Mouse (Mus musculus) G1E (cell line): ENCODE measurements around the gene Cadm4. TPM values are rescaled to one million over a fixed set of nuclear protein-coding genes. Genes with fewer than 3 reads are reported as not detected.

Experiments used
- ATAC-seq: 2 replicates; pipeline ENCODE4 v1.8.0; 2016; ENCODE audit warnings: mild to moderate bottlenecking; ENCODE audit not compliant: insufficient number of reproducible peaks, poor library complexity, low FRiP score, severe bottlenecking; ENCODE audit errors: extremely low read depth
- DNase-seq: peaks from one replicate; pipeline ENCODE4 v3.0.0; 2012; ENCODE audit warnings: low spot score
- H3K27me3 ChIP-seq: 2 replicates; pipeline ENCODE4 v1.6.1; 2012; ENCODE audit warnings: mild to moderate bottlenecking, low read length, inconsistent platforms; ENCODE audit not compliant: insufficient read depth
- H3K36me3 ChIP-seq: replicated peaks from 2 replicates; pipeline ENCODE3; 2012; ENCODE audit warnings: mild to moderate bottlenecking, inconsistent platforms
- H3K4me1 ChIP-seq: 2 replicates; pipeline ENCODE4 v1.6.1; 2012; ENCODE audit warnings: low read depth, low read length, inconsistent platforms, mixed read lengths; ENCODE audit not compliant: insufficient read depth
- H3K4me3 ChIP-seq: 2 replicates; pipeline ENCODE4 v1.5.1; 2012; ENCODE audit warnings: low read depth, mild to moderate bottlenecking, inconsistent platforms, low read length, moderate library complexity, mixed read lengths
- H3K9me3 ChIP-seq: replicated peaks from 2 replicates; pipeline ENCODE4 v1.6.1; 2012; ENCODE audit warnings: inconsistent platforms
- CTCF ChIP-seq: IDR thresholded peaks from 2 replicates; pipeline ENCODE4 v1.5.1; 2012; ENCODE audit warnings: low read depth, low read length, inconsistent platforms, mixed read lengths
- GATA1 ChIP-seq: IDR thresholded peaks from 2 replicates; pipeline ENCODE4 v1.6.1; 2012; ENCODE audit warnings: borderline replicate concordance, low read length, inconsistent platforms, mixed read lengths
- GATA2 ChIP-seq: IDR thresholded peaks from 2 replicates; pipeline ENCODE4 v1.6.1; 2012; ENCODE audit warnings: low read depth, low read length, inconsistent platforms, borderline replicate concordance
- POLR2AphosphoS5 ChIP-seq: IDR thresholded peaks from 2 replicates; pipeline ENCODE4 v1.6.1; 2012; ENCODE audit warnings: low read depth, low read length, inconsistent platforms; ENCODE audit not compliant: insufficient replicate concordance
- TAL1 ChIP-seq: conservative IDR thresholded peaks from 2 replicates; pipeline ENCODE4 v1.6.1; 2012; ENCODE audit warnings: low read depth, low read length, inconsistent platforms, mixed read lengths
- polyA plus RNA-seq: library from polyadenylated mRNA; stranded (reverse); fragments of >175 nt; gene quantifications from 2 replicates; pipeline ENCODE4 v1.2.3, GENCODE M21; 2012
- total RNA-seq, 2 experiments: library from RNA; stranded (forward) in 1 of 2; stranded (reverse) in 1 of 2; fragments of 200-1000 nt in 1 of 2; fragments of >200 nt in 1 of 2; fragmentation: Nextera tagmentation in 1 of 2; gene quantifications; 2 replicates each; pipeline ENCODE4 v1.2.3; 2014 to 2017

Gene Cadm4
- total RNA-seq (2014; fragmentation: Nextera tagmentation): not detected in 2 replicates
- total RNA-seq (2017): 0.06 TPM in 1 of 2 replicates, not detected in the other
- polyA plus RNA-seq: 0.02 and 0.16 TPM in 2 replicates

DNA sequence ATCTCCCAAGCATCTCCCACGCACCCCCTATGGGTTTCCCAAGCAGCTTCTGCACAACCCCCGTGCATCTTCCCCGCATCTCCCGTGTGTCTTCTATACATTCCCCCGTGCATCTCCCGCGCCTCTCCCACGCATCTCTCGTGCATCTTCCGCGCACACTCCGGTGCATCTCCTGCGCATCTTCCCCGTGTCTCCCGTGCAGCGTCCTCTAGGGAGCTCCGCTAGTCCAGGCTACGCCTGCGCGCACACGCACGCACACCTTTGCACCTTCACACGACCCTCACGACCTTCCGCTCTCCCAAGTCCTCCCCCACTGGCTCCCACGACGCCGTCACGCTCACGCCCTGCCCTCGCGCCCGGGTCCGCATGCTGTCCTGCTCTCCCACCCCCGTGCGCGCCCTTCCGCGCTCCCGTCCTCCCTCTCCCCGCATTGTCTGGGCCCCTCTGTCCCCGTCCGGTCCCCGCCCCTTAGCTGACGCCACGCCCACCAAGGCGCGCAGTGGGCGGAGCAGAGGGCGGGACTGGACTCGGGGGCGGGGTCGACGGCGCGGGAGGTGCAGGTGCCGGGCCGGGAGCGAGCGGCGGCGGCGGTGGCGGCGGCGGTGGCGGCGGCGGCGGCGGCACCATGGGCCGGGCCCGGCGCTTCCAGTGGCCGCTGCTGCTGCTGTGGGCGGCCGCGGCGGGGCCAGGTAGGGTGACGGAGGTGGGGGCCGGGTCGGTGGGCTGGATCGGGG is at the start of gene Cadm4:
TSS of gene Cadm4 (plus strand) at position 550 of the 734 bp plus-strand sequence.
- peak within 1 kb of the TSS; percentile 68 for H3K4me3 ChIP-seq
- peaks cover 69% of the 10 kb centered on the region for H3K27me3 ChIP-seq
- H3K36me3 ChIP-seq: no peaks in the 10 kb centered on the region
- 0 out of 2 replicates have a peak, but pooled peaks cover 6% of the 10 kb centered on the region for H3K9me3 ChIP-seq
- peak; percentile 36 for DNase-seq
- TF ChIP-seq GATA1 (no peak), GATA2 (no peak), CTCF (no peak), TAL1 (no peak), POLR2AphosphoS5 (no peak)
- peaks cover 6% of the 10 kb centered on the region for H3K4me1 ChIP-seq
- peak; percentile 8; the same call in 1 of the 2 replicates for ATAC-seq

DNA sequence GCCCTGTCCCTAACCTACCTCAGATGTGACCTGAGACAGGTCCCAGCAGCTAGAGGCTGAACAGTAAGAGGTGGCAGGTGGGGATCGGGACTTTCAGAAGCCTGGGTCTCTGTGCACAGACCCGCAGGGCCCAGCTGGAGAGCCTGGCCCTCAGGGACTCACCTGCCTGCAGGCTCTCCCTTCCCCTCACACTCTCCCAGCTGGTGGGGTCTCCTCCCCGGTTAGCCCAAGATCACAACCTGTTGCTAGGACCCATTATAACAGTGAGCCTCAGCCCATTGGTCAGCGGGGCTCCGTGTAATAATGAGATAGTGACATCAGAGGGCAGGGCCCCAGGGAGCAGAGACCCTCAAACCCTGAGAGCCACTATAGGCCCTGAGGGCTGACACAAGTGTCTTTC is 46.5 kb upstream of the Cadm4 start:
- ATAC-seq (no peak), DNase-seq (no peak)
- Histone ChIP-seq H3K9me3 (peaks cover 9% of the 10 kb centered on the region; the same call in 1 of the 2 replicates), H3K4me1 (peaks cover 10% of the 10 kb centered on the region), H3K36me3 (no peaks in the 10 kb centered on the region), H3K27me3 (peaks cover 19% of the 10 kb centered on the region), H3K4me3 (no peak overlapping the region)
- no peak for TF ChIP-seq GATA2
- no peak for TF ChIP-seq CTCF
- no peak for TF ChIP-seq POLR2AphosphoS5
- TF ChIP-seq GATA1: no peak
- no peak for TF ChIP-seq TAL1

DNA sequence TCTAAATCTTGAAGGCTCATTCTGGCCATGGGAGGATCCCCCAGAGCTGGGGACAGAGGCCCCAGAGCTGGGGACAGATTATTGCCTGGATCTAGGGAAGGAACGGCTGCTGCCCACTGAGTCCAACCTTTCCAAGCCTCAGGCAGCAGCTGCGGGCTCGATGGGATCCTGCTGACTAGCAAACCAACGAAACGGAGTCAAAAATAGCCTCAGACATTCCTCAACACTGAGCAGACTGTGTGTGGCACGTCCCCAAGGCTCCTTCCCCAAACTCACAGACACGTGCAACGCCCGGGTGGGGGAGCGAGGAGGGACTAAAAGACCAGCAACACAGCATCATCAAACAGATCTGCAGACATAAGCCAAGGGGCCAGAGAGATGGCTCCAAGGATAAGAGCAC is 43.8 kb upstream of the Cadm4 start:
- no peak overlapping the region for H3K4me3 ChIP-seq
- no peaks in the 10 kb centered on the region; the same call in 1 of the 2 replicates for H3K9me3 ChIP-seq
- no peaks in the 10 kb centered on the region for H3K36me3 ChIP-seq
- ATAC-seq (no peak), DNase-seq (no peak)
- TF ChIP-seq CTCF (no peak), GATA1 (no peak), GATA2 (no peak), POLR2AphosphoS5 (no peak), TAL1 (no peak)
- H3K27me3 ChIP-seq: peaks cover 15% of the 10 kb centered on the region
- H3K4me1 ChIP-seq: peaks cover 18% of the 10 kb centered on the region

DNA sequence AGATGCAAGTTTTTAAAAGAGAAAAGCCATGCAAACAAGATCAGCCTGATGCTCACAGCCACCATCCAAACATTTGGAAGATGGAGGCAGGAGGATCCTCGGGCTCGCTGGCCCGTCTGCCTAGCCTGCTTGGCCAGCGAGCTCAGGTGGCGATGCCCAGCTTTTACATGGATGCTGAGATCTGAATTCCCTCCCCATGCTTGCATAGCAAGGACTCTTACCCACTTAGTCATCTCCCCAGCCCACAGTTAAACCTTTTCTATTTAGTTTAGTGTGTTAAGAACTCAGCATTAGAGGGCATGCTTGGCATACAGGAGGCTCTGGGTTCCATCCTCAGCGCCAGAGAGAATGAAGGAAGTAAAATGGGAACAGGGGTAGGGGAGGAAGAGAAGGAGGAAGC is 42.6 kb upstream of the Cadm4 start:
- ATAC-seq (no peak), DNase-seq (no peak)
- Histone ChIP-seq H3K9me3 (no peaks in the 10 kb centered on the region), H3K4me3 (no peak overlapping the region), H3K36me3 (no peaks in the 10 kb centered on the region), H3K4me1 (peaks cover 18% of the 10 kb centered on the region), H3K27me3 (peaks cover 17% of the 10 kb centered on the region)
- no peak for TF ChIP-seq POLR2AphosphoS5
- no peak for TF ChIP-seq GATA1
- no peak for TF ChIP-seq CTCF
- TF ChIP-seq TAL1: no peak
- no peak for TF ChIP-seq GATA2

GRCm38 (mm10) chr7:24439891-24440290 is 41.9 kb upstream of the Cadm4 start:
- Histone ChIP-seq H3K27me3 (peaks cover 17% of the 10 kb centered on the region; the same call in 1 of the 2 replicates), H3K4me1 (peaks cover 18% of the 10 kb centered on the region), H3K36me3 (no peaks in the 10 kb centered on the region), H3K9me3 (no peaks in the 10 kb centered on the region), H3K4me3 (no peak overlapping the region)
- ATAC-seq (no peak), DNase-seq (no peak)
- TF ChIP-seq CTCF (no peak), GATA2 (no peak), POLR2AphosphoS5 (no peak), GATA1 (no peak), TAL1 (no peak)

GRCm38 (mm10) chr7:24441785-24442184 is 40.0 kb upstream of the Cadm4 start:
- TF ChIP-seq GATA1 (no peak), CTCF (peak; percentile 89), POLR2AphosphoS5 (no peak), GATA2 (no peak), TAL1 (no peak)
- H3K36me3 ChIP-seq: no peaks in the 10 kb centered on the region
- peaks cover 30% of the 10 kb centered on the region for H3K4me1 ChIP-seq
- DNase-seq: peak; percentile 66
- ATAC-seq: peak; percentile 81
- H3K27me3 ChIP-seq: peaks cover 17% of the 10 kb centered on the region; the same call in 1 of the 2 replicates
- H3K9me3 ChIP-seq: no peaks in the 10 kb centered on the region
- no peak overlapping the region for H3K4me3 ChIP-seq
